Mouse (Mus musculus) layer of hippocampus, adult 9-10 months (tissue): ENCODE measurements at regions not wholly inside any gene's neighbourhood (a gene's known extent, or its start where the extent isn't known, plus 50 kb on each side); places are given as distances from the start of the nearest gene placed in this dataset.
"Not testable (repeated sequence)": the region's sequence is repeated elsewhere in the genome, so short reads cannot be mapped to it uniquely, and the experiment has no call there.

ENCODE experiments used
- DNase-seq: peaks from one replicate; pipeline ENCODE4 v3.0.0; 2022; ENCODE audit warnings: low spot score

DNA sequence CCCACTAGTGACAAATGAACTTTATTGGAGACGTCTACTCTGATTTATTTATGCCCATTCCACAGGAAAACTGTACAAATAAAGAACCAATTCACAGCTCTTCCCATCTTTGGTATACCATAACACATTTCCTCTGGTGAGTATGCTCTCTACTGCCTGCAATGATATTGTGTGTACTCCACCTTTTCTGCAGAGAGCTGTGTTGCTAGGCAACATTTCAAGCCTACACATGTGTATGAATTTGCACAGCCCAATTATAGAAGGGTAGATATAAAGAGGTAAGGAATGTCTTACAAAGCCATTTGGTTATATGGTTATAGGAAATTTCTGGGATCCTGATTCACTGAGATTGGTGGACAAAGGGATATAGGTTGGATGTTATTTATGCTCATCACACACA, 227.4 kb downstream of the 4931408C20Rik start:
- DNase-seq, result no peak

GRCm38 (mm10) chr1:26426383-26426782, 260.9 kb downstream of the 4931408C20Rik start:
- DNase-seq, result no peak

GRCm38 (mm10) chr1:26387938-26388897, 299.0 kb downstream of the 4931408C20Rik start:
- no peak for DNase-seq

GRCm38 (mm10) chr1:26340543-26340942, 346.7 kb downstream of the 4931408C20Rik start:
- no peak for DNase-seq

DNA sequence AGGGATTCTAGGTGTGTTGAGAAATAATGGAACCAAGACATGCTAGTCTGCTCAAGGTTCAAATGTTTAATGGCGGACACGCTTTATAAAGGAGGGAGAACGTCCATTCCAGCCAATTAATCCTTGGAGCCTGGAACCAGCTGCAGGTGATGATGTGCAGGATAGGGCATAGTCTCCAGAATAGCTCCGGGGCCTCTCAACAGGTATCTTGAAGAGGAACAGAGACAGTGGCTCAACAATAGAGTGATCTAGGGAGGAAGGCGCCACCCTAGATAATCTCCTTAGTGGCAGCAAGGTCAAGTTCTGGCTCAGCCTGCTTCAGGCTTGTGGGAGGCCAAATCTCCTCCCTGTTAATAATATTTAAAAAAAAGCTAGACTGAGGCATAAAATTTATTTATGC, 347.4 kb downstream of the 4931408C20Rik start:
- not testable (repeated sequence) for DNase-seq

DNA sequence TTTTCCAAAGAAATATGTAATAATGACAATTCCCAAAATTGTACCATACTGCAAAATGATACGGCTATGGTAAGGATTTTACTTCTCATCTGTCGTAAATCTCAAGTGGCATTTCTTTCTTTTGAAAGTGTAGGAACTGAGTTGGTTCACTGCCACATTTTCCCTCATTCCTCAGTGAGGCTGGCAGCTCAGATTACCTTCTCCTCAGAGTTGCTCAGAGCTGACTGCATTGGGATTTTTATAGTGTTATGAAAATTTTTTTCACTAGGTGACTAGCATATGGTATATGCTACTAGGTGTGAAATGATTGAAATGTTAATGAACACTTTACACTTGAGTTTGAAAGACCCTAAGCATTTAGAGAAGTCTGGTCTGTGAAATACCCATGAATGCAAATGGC, 397.7 kb downstream of the 4931408C20Rik start:
- no peak for DNase-seq

GRCm38 (mm10) chr1:26282885-26283613, 404.2 kb downstream of the 4931408C20Rik start:
- DNase-seq, result peak; percentile 3

DNA sequence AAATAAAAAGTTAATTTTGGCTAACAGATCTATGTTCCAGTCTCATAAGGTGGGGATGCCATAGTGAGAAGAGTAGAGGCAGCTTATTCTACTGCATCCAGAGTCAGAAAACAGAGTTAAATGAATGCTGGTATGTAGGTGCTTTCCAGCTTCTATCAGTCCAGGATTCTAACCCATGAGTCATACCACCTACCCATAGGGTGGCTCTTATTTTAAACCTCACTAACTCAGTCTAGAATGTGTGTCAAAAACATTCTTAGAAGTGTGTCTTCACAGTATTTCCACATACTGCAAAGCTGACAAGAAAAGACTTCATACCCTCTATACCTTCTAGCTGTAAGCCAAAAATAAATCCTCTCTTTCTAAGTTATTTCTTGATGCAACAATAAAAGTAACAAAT, 410.7 kb downstream of the 4931408C20Rik start:
- DNase-seq, result no peak

GRCm38 (mm10) chr1:26243351-26243750, 413.8 kb upstream of the Adgrb3 start:
- no peak for DNase-seq

DNA sequence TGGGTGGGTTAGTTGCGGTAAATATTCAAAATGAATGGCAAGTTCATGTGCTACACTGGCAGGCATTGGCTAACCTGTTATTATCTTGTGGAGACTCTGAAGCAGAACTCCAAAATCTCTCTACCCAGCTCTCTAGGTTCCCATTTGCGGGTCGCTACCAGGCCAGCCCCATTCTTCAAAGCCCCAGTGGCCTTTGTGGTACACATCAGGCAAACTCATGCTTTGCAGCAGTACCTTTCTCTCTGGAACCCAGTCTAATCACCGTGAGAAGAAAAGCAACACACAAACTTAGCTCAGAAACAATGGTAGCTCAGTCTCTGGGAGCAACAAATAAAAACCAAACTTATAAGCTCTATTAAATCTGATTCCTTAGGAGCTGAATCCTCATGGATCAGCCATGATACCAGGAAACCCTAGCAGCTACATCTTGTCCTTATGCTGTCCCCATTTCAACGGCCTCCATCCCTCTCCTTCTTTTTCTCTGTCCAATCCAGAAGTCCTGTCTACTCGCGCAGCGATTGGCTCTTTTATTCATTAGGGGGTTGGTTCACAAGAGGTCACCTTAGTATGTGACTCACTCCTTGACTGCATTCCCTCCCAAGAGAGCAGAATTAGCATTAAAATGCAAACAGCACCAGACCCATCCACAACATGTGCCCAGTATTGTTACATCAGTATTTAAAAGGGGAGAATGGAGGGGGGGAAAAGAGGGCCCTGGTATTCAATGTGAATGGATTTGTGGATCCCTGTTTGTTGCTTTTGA, 400.0 kb upstream of the Adgrb3 start:
- no peak for DNase-seq

DNA sequence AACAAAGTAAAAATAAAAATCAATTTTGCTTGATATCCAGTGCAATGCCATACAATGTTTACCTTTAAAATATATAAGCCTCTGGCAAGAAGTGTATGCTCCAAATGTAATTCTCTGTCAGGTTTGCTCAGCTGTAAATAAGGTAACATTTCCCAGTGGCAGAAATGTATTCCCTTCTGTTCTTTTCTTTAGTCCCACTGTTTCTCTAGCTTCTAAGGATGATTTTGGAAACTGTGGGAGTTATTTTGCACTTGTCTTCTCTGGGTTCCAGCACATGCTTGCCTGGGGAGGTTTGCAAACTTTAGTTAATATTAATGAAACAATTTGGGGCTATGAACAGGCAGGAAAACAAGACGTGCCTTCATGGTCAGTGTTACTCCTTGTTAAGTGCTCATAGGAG, 374.9 kb upstream of the Adgrb3 start:
- no peak for DNase-seq
